Mouse (Mus musculus): ENCODE data around the gene 4931409K22Rik. TPM values are rescaled to one million over a fixed set of nuclear protein-coding genes. Genes with fewer than 3 reads are reported as not detected.
"Not testable (repeated sequence)": the region's sequence is repeated elsewhere in the genome, so short reads cannot be mapped to it uniquely, and the experiment has no call there.

The 4931409K22Rik gene
- total RNA-seq, 2 experiments from 2014 or later = not detected

- intact Hi-C loops (cut with DNase I) = loop anchor here (5.0 kb wide), 1 partner anchor 62 kb away; no protein-coding TSS in a partner anchor
- DNase-seq = no peak
These were observed 37.7 kb upstream of the 4931409K22Rik start for GRCm38 (mm10) chr5:24594346-24594745.

GRCm38 (mm10) chr5:24593928-24594327 is 37.3 kb upstream of the 4931409K22Rik start:
- intact Hi-C loops (cut with DNase I) = loop anchor here (5.0 kb wide), 1 partner anchor 62 kb away; no protein-coding TSS in a partner anchor
- DNase-seq = no peak

GRCm38 (mm10) chr5:24593230-24593629 is 36.6 kb upstream of the 4931409K22Rik start:
- intact Hi-C loops (cut with DNase I) = loop anchor here (5.0 kb wide), 1 partner anchor 61 kb away; no protein-coding TSS in a partner anchor
- no peak for DNase-seq

GRCm38 (mm10) chr5:24592471-24593160 is 36.0 kb upstream of the 4931409K22Rik start:
- intact Hi-C loops (cut with DNase I) = loop anchor here (5.0 kb wide), 1 partner anchor 60 kb away; no protein-coding TSS in a partner anchor
- DNase-seq = no peak

- DNase-seq = no peak
- intact Hi-C loops (cut with DNase I) = loop anchor here (5.0 kb wide), 1 partner anchor 60 kb away; no protein-coding TSS in a partner anchor
These were observed 35.3 kb upstream of the 4931409K22Rik start for GRCm38 (mm10) chr5:24591796-24592470.

- intact Hi-C loops (cut with DNase I) = loop anchor here (5.0 kb wide), 1 partner anchor 59 kb away; no protein-coding TSS in a partner anchor
- DNase-seq = peak in 1 of 2 experiments; percentile 27
These were observed 34.7 kb upstream of the 4931409K22Rik start for GRCm38 (mm10) chr5:24591268-24591721.

GRCm38 (mm10) chr5:24589511-24590500 is 33.2 kb upstream of the 4931409K22Rik start:
- no peak for DNase-seq
- intact Hi-C loops (cut with DNase I) = loop anchor here (5.0 kb wide), 1 partner anchor 58 kb away; no protein-coding TSS in a partner anchor

- intact Hi-C loops (cut with DNase I) = no loop called here
- DNase-seq = peak in 1 of 2 experiments; percentile 18
These were observed 30.6 kb upstream of the 4931409K22Rik start for GRCm38 (mm10) chr5:24587200-24587577.

- intact Hi-C loops (cut with DNase I) = no loop called here
- peak; percentile 60 to 63 for DNase-seq
These were observed 30.1 kb upstream of the 4931409K22Rik start, which contains the start of gene Chpf2 for GRCm38 (mm10) chr5:24586547-24587199. Gene Chpf2, plus strand, starts transcription at chr5:24586741.

- DNase-seq = no peak
- intact Hi-C loops (cut with DNase I) = no loop called here
These were observed 29.5 kb upstream of the 4931409K22Rik start for GRCm38 (mm10) chr5:24586106-24586505.

- intact Hi-C loops (cut with DNase I) = loop anchor here (5.0 kb wide), 1 partner anchor 36 kb away; the partner anchor contains the start of gene Asb10
These were observed 21.7 kb upstream of the 4931409K22Rik start for GRCm38 (mm10) chr5:24578109-24578963.

GRCm38 (mm10) chr5:24577183-24577929 is 20.7 kb upstream of the 4931409K22Rik start, which contains the start of gene Abcf2:
Gene Abcf2, minus strand, starts transcription at chr5:24577467.
- DNase-seq = peak; percentile 99 to 100
- intact Hi-C loops (cut with DNase I) = loop anchor here (5.0 kb wide), 1 partner anchor 35 kb away; the partner anchor contains the start of gene Asb10

More at GRCm38 (mm10) chr5:24578109-24578963, 21.7 kb upstream of the 4931409K22Rik start:
- DNase-seq = no peak

GRCm38 (mm10) chr5:24576801-24577182 is 20.2 kb upstream of the 4931409K22Rik start:
- DNase-seq = no peak
- intact Hi-C loops (cut with DNase I) = loop anchor here (5.0 kb wide), 1 partner anchor 34 kb away; the partner anchor contains the start of gene Asb10

GRCm38 (mm10) chr5:24575948-24576347 is 19.3 kb upstream of the 4931409K22Rik start:
- no peak for DNase-seq
- intact Hi-C loops (cut with DNase I) = loop anchor here (5.0 kb wide), 1 partner anchor 34 kb away; the partner anchor contains the start of gene Asb10

GRCm38 (mm10) chr5:24555335-24555734 is 1.3 kb downstream of the 4931409K22Rik start:
- DNase-seq; intact Hi-C loops (cut with DNase I): not testable (repeated sequence)

- intact Hi-C loops (cut with DNase I) = no loop called here
- no peak for DNase-seq
These were observed 2.9 kb downstream of the 4931409K22Rik start for GRCm38 (mm10) chr5:24553621-24554244.

- DNase-seq = no peak
- intact Hi-C loops (cut with DNase I) = no loop called here
These were observed 5.3 kb downstream of the 4931409K22Rik start for GRCm38 (mm10) chr5:24551317-24551688.
